Mouse (Mus musculus): ENCODE measurements at regions not wholly inside any gene's neighbourhood (a gene's known extent, or its start where the extent isn't known, plus 50 kb on each side); places are given as distances from the start of the nearest gene placed in this dataset.
"Not testable (repeated sequence)": the region's sequence is repeated elsewhere in the genome, so short reads cannot be mapped to it uniquely, and the experiment has no call there.

DNA sequence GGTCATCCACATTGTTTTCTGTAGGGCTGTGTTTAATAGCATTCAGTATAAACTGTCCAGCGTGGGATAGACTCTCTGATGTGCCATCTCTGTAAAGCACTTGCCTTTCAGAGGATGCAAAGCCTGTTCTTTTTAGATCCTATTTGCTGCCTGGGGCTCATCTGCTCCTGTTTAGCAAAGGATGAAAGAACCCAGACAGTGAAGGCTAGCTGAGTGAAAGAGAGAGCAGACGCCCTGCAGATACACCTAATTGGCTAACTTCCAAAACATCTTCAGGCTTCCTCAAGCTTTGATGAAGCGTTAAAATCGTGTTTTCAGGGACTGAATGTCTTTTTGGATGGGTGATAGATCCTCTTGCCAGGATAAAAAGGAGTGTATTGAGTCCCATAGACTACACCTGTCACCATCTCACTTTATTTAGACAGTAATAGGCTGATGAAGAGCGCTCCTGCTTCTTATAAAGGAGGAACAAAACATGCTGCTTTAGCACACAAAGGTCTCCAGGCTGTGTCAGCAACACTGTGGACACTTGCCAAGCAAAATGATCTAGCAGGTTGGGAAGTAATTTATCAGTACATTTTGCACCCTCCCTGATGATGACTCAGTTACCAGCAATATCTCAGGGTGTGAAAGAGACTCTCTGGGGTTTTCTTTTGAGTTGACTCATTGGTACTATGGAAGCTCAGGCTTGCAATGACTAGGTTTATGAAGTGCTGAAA is 4717.3 kb downstream of the 9330182O14Rik start:
- DNase-seq (ENCODE audit: low read depth, low spot score): no peak

DNA sequence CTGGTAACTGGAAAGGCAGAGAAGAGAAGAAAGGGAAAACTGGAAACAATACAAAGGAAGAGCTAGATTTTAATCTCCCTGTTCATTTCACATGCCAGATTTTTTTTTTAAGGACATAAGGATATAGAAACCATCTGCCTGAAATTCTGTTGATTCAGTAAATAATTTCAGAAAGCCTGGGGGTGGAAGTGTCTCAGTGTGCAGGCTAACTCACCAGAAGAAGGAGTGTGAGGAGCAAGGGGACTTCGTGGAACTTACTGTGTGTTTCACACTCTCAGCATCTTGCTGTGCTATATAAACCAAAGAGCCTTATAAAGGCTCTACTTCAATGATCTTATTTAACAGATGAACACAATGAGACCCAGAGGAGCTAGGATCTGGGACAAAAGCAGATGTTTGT is 4722.9 kb downstream of the 9330182O14Rik start:
- DNase-seq (ENCODE audit: low read depth, low spot score): no peak

DNA sequence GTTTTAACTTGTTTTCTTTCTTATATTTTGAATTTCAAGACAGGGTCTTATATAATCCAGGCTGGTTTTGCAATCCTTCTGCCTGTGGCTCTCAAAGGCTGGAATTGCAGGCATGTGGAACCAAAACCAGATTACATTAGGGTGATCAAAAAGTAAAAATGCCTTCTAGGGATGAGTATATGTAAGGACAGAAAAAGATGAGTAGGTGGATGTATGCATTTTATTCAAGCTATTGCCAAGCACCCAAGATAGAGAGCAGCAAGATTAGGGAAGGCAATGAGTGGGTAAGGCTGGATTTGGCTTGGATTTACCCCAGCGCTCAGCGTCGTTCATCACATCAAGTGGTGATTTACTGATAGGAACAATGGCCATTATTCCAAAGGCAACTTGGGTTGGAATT is 4725.2 kb downstream of the 9330182O14Rik start:
- DNase-seq (ENCODE audit: low read depth, low spot score): no peak

DNA sequence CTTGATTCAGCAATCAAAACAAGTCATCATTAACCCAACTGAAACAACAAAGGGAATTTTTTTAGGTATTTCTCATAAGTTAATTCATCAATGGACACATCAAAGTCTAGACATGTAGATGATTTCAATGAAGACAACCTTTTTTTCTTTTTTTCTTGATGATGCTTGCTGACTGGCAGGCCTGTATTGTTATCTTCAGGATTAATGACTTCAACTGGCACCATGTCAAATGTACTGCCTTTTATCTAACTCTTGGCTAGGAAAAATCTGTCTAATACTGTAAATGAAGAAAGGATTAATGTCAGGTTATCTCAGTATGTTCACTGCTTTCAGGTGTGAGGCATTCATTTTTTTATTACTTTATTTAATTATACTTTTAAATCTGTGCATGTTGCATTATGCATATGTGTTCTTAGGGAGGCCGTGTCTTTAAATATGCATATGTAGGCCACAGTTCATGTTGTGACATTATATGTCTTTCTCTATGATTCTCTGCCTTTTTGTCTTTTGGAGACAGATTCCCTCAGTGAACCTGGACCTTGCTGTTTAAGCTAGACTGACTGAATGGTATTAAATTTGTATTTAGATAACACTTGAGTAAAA is 4726.1 kb downstream of the 9330182O14Rik start:
- no peak for DNase-seq (ENCODE audit: low read depth, low spot score)

DNA sequence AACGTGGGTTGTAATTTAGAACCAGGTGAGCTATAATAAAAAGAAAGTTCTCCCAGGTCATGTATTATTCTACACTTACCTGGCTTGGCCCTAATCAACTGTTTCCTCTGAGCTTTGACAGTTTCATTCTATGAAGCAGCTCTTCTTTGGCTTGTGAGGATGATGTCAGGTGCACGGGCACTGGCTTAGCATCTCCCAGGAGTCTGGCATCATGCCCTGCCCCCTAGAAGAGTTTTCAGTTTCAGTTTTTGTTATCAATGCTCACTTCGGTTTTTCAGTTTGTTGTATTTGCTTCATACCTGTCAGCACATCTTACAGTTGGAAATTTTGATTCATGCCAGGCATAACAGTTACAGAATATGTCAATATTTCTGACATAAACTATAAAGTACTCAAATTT is 4734.4 kb downstream of the 9330182O14Rik start:
- no peak for DNase-seq (ENCODE audit: low read depth, low spot score)

DNA sequence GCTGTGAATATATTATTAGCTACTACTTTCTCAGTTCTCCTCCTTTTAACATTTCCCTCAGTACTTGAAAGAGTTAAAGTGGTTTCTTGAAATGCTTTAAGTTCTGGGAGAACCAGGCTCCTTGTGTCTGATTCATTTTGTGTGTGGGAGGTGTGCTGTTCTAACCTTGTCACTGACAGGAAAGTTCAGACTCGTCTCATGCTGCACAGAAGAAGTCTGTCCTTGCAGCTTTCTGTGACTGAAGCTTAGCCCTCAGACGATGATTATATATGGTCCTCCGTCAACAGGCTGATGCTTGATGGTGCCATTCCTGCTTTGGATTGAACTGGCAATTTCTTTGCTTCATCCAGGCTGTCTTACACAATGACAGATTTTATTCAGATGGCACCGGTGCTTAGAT is 4734.9 kb downstream of the 9330182O14Rik start:
- no peak for DNase-seq (ENCODE audit: low read depth, low spot score)

DNA sequence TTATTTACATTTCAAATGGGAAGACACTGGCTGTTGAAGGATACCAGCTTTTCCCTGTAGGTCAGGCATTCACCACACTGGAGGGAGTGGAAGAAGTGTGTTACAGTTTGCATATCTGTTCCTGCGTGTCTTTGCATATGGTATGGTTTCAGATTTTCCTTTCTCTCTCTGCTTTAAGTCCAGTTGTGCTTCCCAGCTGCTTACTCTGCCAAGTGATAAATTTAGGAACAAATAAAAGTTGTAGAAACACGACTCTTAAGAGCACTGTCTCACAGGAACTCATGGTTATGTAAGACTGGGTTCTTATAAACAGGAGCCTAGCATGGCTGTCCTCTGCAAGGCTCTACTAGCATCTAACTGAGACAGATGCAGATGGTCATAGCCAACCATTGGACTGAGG is 4735.5 kb downstream of the 9330182O14Rik start:
- no peak for DNase-seq (ENCODE audit: low read depth, low spot score)

DNA sequence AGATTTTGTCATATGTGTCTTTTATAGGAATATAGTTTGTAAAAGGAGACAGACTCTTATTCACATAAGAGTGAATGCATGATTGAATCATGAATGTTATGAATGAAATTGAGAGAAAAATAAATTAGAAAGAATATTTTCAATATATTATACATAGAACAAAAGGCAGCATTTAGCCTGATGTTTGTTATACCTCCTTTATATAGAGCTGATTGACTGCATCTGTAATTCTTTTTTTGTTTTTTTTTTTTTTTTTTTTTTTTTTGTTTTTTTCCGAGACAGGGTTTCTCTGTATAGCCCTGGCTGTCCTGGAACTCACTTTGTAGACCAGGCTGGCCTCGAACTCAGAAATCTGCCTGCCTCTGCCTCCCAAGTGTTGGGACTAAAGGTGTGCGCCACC is 4736.8 kb downstream of the 9330182O14Rik start:
- not testable (repeated sequence) for DNase-seq (ENCODE audit: low read depth, low spot score)

DNA sequence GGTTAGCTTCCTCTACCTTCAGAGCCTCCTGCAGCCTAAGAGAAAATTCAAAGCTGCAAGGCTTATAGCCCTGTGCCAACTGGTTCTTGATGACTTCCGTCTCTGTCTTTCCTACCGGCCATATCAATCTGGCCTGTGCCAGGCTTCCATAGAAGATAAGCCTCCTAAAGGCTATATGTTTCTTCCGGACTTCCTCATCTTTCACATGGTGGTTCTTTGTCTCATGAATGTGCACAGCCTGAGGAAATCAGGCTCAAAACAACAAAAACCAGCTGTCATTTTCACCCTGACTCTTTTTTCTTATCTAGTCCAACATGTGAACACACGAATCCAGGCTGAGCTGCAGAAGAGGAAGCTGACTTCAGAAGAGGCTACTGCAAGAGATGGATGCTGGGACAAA is 4748.1 kb downstream of the 9330182O14Rik start:
- DNase-seq (ENCODE audit: low read depth, low spot score): no peak

DNA sequence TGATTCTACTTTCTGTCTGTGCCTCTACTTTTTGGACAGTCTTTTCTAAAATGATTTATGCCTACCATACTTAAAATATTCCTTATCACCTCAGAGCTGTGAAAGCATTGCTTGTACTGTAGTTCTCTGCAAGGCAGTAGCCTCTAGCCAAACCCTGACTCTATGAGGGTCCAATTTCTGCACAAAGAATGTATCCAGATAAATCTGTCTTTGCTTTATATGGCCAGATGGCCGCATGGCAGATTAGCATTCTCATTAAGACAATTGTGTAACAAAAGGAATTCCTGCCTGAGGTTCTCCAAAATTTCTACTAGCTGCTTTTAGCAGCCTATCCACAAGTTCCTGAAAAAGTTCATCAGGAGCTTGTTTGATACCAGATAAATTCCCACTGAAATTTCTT is 4757.4 kb downstream of the 9330182O14Rik start:
- no peak for DNase-seq (ENCODE audit: low read depth, low spot score)

DNA sequence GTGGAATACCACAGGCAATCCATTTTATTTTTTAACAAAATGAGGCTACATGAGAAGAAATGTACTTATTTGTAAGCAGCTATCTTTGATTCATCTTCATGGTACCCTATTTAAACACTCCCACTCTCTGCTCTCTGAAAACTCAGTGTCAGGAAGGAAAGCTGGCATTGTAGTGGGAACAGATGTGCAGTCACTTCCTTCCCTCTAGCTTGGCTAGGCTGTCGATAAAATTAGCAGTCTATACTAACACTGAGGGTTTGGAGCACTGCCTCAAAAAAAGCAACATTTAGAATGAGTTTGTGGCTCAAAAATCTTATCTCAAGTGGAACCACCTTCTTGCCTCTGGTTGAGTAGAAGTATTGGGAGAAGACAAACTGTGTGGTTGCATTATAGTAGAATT is 4762.1 kb downstream of the 9330182O14Rik start:
- DNase-seq (ENCODE audit: low read depth, low spot score): no peak

DNA sequence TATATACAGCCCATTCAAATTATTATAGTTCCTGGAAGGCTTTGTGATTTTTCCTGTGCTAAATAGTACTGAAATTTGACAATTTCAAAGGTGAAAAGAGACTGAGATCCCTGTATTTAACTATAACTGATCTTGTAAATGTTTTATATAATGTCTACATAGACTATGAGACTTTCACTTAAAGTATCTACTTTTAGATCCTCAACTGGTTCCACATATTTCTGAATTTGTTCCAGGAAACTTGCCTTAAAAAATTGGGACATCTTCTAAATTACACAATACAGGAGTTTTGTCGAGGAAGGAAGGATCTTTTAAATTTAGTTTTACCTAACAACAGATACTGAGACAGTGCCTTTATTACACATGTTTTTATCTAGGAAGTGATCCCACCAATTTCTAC is 4763.4 kb downstream of the 9330182O14Rik start:
- no peak for DNase-seq (ENCODE audit: low read depth, low spot score)

DNA sequence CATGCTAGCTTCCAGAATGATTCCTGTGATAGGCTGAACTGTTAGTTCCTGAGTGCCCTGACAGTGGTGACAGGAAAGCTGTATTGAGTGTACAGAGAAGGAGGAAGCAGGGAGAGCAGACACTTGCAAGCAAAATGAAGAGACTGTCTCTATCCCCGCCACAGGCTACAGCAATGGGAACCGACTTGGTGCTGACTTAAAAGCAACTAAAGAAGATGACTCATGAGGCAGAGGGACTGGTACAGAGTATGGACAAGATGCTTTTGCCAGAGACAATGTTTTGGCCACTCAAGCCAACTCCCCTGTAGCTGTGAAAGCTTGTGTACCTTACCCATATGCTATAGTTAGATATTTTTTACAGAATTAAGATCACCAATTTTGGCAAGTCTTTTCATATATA is 4773.0 kb downstream of the 9330182O14Rik start:
- no peak for DNase-seq (ENCODE audit: low read depth, low spot score)

DNA sequence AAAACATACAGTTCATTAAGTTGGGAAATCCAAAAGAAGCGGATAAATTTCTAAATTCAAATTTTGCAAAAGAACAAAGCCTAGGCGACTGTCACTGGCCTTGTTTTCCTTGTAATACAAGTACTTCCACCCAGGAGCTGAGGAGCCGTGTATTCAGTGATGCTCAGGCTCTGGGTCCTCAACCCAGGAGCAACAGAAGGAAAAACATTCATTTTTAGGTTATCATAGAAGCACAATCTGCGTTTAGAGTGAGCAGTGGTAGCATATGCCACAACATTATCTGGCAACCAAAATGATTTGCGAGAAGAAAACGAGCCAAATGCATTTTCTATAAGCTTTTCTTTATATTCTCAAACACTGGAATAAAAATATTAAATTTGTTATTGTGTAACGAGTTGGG is 4779.3 kb downstream of the 9330182O14Rik start:
- DNase-seq (ENCODE audit: low read depth, low spot score): no peak

DNA sequence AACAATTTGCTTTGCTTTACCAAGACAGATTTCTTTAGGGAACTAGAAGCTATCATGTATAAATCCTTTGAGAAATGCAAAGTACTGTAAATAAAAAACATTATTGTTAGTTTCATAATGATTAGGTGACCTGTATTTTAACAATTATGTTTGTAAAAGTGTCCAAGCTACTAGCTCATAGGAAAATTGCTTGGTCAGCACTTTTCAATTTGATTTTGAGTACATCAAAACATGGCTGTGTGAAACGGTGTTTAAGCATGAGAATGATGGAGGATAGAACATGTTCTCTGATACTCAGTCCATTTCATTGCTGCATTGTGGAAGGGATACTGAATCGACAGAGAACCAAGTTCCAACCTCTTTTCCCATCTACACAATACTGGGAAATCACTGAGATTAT is 4780.8 kb downstream of the 9330182O14Rik start:
- no peak for DNase-seq (ENCODE audit: low read depth, low spot score)

DNA sequence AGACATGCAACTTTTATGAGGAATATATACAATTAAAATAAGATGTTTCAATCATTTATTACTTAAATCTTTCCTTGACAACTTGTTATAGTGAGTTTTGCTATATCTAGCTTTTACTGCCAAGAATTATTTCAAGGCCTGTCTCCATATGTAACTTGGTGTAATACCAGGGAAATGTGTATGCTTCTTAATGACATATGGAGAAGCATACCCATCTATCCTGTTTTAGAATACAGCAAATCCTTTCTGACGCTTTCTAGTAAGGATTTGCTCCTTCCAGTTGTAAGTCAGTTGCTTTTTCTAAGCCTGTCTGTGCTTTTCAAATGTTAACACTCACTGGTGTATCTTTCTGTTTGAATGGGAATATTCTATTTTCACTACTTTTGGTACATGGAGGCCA is 4782.3 kb downstream of the 9330182O14Rik start:
- DNase-seq (ENCODE audit: low read depth, low spot score): peak; percentile 28

DNA sequence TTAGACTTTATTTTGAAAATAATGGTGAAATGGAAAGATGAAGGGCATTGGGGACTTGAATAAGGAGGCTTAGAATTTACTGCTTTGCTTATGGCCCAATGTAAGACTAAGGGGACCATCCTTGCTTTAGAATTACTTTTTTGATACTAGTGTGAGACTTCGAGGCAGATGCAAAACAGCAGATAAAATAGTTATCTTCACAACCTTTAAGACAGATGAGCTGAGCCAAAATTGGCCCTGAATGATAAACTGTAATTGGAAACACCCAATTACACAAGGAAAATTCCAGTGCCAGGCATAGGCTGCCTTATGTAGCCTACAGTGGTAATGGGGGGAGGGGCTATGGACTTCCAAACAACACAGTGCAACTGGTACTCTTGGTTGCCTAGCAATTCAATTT is 4790.5 kb downstream of the 9330182O14Rik start:
- DNase-seq (ENCODE audit: low read depth, low spot score): no peak

DNA sequence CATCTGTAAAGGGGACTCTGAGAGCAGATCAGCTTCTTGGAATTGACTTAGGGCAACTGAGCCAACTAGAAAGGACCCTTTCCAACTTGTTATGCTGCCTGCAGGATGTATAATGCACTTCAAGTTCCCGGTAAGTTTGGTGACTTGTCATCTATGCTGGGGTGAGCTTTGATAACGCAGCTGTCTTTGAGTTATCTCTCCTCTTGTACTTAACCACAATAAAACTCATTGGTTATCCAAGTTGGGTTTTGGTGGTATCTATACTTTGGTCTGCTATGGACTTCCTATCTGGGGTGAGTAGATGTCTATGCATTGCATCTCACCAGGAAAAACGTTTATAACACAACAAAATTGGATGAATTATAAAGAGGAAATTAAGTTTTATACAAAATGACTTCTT is 4792.9 kb downstream of the 9330182O14Rik start:
- DNase-seq (ENCODE audit: low read depth, low spot score): no peak

DNA sequence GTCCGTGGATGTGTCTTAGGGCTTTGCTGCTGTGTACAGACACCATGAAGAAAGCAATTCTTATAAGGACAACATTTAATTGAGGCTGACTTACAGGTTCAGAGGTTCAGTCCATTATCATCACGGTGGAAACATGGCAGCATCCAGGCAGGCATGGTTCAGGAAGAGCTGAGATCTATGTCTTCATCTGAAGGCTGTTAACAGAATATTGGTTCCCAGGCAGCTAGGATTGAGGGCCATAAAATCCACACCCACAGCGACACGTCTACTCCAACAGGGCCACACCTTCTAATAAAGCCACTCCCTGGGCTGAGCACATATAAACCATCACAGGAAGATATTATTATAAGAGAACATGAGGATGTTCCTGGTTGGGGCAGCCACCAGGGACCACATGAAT is 4814.5 kb downstream of the 9330182O14Rik start:
- no peak for DNase-seq (ENCODE audit: low read depth, low spot score)

DNA sequence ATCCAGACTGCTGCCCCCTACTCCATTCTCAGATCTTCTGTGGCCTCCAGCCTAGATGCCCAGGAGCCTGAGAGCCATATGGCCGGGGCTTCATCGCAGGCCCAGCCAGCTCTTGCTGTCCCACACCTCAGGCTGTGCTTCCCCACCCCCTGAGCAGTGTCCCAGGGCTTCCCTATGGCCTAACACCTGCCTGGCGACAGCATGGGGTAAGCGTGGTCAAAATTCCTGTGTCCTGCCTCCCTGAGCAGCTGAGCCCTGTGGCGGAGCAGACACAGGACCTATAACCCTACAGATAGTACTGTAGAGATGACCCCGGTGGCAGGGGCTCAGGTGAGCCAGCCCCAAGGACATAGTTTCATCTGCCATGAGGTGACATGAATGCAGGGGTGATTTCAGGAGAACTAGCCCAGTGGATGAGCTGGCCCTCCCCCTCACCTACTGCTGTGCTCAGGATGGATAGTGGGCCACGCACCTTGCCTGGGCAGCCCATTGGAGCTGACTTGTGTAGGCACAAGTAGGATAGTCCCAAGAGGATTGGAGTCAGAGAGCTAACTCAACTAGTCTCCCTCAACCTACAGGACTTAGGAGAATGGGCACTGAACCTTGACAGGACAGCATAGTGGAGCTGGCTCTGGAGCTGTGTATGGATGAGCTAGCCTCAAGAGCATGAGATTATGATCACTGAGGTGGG is 4816.9 kb downstream of the 9330182O14Rik start:
- no peak for DNase-seq (ENCODE audit: low read depth, low spot score)
